Mouse (Mus musculus) ES-CJ7 (cell line): ENCODE measurements around the gene Lrfn3.
A peak's percentile ranks its signal among the peaks of the same experiment; 100 is the strongest.

ENCODE experiments used
- DNase-seq: peaks from one replicate; pipeline ENCODE4 v3.0.0; 2011; ENCODE audit warnings: low read depth, low spot score

Lrfn3 gene

GRCm38 (mm10) chr7:30362652-30363343 lies at the start of gene Lrfn3:
Gene Lrfn3 (minus strand): TSS chr7:30362772.
- peak; percentile 81 for DNase-seq

GRCm38 (mm10) chr7:30411023-30411422 lies 48.5 kb upstream of the Lrfn3 start:
- no peak for DNase-seq

DNA sequence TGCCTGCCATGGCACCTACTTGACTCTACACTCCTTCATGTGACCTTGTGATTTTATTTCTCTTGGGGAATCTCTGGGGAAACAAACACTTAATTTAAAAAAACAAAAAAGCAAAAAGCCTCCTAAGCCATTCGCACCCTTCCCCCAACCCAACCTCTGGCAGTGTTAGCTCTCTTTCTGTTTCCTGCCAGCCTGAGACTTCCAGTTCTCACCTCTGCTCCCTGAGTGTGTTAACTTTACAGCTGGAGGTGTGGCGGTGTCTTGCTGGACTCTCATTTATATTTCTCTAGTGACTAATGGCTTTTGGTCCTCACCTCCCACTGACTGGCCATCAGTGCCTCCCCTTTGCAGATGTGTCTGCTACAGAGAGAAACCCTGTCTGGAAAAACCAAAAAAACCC lies 47.2 kb upstream of the Lrfn3 start:
- no peak for DNase-seq

DNA sequence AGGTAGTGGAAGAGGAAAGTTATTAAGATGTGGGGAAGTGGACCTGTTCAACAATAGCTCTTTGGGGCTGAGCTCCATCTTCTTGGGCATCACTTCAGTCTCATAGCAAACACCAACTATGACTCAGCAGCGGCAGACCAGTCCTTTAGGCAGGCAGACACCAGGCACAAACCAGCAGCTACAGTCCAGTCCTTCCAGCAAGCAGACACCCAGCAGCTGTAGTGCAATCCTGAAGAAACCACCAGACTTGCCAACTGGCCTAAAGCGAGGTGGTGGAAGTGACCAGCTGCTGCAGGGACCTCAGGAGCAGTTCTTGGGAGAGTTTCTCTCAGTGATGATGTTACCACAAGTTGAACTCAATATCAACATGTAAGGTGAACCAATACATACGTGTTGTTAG lies 46.1 kb upstream of the Lrfn3 start:
- no peak for DNase-seq

- no peak for DNase-seq
Observed at GRCm38 (mm10) chr7:30402343-30402742, 39.8 kb upstream of the Lrfn3 start.

DNA sequence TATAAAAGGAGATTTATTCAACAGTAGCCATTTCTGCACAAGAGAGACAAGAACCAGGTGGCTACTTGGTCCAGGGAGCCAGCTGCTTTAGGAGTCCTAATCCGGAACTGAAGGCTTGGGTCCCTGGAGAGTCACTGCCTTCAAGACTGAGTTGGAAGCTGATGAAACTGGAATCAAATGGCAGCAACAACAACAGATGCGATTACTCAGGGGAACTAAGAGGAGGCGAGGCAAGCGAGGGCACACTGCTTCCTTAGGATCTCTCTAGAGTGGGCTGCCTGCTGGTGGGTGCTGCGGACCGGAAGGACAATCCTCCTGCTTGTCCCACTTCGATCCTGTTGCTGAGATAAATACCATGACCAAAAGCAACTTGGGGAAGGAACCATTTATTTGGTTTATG lies 37.1 kb upstream of the Lrfn3 start:
- DNase-seq: no peak

DNA sequence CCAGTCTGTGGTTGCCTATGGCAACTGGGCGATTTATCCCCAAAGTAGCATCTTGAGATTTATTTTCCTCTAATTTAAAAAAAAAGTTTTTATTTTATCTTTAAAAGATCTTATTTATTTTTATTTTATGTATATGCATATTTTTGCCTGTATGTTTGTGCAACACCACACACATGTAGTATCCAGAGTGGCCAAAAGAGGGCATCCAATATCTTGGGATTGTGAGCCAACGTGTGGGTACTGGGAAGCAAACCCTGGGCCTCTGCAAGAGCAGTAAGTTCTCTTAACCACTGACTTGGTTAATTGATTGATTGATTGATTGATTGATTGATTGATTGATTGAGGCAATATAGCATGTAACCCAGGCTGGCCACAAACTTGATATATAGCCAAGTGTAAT lies 32.3 kb upstream of the Lrfn3 start:
- DNase-seq: peak; percentile 50

DNA sequence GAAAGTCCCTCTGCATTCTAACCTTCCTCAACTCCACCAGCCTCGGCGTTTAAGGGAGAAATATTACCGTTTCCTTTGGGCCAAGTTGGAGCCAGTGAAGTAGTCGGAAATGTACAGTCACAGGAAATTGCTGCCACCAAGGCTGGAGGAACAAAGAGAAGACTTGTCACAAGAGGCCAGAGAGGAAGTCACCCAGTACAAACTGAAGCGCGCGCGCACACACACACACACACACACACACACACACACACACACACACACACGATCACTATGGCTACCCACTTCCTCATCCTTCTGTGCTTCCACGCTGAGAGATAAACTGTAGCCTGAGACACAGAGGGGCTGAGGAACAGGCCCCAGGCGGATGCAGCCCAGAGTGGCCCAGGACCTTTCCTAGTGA lies 31.8 kb upstream of the Lrfn3 start:
- no peak for DNase-seq

- no peak for DNase-seq
Observed at GRCm38 (mm10) chr7:30393631-30394030, 31.1 kb upstream of the Lrfn3 start.

DNA sequence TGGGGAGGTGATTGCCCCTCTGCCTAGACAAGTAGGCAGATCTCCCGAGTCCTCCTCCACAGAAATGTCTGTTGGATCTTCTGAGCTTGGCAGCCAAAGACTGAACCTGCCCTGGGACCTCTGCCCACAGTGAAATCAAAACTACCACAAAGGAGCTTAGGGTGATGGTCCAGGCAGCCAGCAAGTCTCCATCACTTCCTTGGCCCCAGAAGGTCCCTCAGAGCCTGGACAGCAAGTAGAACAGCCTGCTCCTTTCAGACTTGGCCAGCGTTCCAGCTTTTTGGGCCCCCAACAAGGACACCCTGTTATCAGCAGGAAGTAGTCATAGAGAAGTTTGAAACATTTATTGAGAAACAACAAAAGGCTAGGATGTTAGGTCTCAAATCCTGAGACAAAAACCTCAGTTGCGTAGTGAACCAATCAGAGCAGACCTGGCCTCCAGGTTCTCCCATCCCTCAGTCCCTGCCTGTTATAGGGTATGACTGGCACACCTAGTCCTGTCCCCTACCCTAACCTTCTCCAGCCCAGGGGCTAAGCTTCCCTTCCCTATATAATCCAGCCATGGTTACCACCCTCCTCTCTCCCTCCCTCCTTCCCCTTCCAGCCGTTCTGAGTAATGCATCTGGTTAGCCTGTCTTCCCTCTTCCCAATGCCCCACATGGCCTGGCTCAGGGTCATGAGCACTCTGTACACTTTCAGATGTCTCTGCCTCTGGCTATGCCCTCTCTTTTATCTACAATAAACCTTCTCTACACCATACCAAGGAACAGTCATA lies 30.4 kb upstream of the Lrfn3 start:
- no peak for DNase-seq

- DNase-seq: peak; percentile 28
Observed at GRCm38 (mm10) chr7:30384106-30384505, 21.5 kb upstream of the Lrfn3 start.

GRCm38 (mm10) chr7:30380061-30380460 lies 17.5 kb upstream of the Lrfn3 start:
- DNase-seq: no peak

DNA sequence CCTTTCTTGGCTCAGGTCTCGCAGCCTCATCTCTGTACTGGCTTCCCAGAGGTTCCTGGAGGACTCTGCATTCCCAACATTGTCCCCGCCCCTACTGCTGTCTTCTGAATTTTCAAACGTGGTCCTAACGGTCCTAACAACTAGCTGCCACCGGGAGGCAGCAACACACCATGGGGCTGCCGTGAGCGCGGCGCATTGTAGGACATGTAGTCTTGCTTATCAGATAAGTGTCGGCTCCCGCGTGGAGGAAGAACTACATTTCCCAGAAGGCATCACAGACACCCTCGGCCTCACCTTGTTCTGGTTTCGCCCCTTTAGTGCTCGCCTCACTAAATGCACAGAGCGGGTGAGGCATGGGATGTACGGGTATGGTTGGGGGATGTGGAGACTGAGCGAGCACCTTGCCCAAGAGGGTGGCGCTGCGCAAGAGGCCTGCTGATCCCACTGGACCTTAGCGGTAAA lies 11.0 kb upstream of the Lrfn3 start:
- DNase-seq: peak; percentile 100

GRCm38 (mm10) chr7:30367466-30367865 lies 4.9 kb upstream of the Lrfn3 start:
- DNase-seq: no peak

DNA sequence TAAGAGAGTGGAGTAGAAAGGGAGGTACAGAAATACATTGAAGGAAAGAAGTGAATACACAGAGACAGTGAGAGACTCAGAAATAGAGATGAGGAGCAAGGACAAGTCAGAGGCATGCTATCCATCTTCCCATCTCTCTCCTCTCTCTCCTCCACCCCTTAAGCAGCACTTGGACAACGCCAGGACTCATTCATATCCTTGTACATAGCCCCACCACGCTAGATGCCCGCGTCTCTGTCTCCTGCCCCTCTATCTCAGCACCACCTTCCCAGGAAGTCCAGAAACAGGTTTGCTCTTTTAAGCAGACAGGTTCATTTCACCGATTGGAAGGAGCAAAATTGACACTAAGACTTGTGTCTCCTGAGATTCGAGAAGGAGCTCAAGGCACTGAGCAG lies 769 bp upstream of the Lrfn3 start:
- DNase-seq: no peak

DNA sequence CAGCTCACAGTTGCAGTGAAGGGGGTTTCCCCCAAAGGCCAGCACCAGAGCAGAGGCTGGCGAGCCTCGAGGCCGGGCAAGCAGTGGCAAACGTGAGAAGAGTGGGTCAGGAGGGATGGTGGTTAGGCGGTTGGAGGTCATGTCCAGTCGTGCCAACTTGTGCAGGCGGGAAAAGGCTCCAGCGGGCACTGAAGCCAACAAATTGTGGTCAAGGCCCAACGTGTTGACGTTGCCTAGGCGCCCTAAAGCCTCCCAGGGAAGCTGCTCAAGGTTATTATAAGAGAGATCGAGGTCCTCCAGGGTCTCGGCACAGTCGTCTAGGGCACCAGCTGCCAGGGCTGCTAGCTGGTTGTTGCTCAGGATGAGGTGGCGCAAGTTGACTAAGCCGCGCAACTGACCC lies 2.5 kb downstream of the Lrfn3 start:
- no peak for DNase-seq

GRCm38 (mm10) chr7:30359276-30359865 lies 3.2 kb downstream of the Lrfn3 start:
- no peak for DNase-seq

GRCm38 (mm10) chr7:30358378-30359186 lies 4.0 kb downstream of the Lrfn3 start:
- no peak for DNase-seq

DNA sequence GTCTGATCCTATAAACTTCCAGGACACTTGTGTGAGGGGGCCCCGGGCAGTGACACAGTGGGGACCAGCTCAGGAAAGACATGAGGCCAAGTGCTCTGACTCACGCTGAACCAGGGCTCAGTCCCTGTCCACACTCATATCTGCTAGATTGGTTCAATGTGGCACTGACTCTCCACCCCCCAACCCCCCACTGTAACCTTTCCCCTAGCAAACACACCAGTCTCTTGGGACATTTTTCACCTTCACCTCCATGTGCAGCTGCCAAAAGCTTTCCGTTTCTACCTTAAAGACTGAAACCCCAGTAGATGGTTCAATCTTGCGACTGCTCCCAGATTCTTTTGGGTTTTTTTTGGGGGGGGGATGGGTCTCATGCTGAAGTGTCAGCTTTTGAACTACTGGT lies 8.5 kb downstream of the Lrfn3 start:
- no peak for DNase-seq

DNA sequence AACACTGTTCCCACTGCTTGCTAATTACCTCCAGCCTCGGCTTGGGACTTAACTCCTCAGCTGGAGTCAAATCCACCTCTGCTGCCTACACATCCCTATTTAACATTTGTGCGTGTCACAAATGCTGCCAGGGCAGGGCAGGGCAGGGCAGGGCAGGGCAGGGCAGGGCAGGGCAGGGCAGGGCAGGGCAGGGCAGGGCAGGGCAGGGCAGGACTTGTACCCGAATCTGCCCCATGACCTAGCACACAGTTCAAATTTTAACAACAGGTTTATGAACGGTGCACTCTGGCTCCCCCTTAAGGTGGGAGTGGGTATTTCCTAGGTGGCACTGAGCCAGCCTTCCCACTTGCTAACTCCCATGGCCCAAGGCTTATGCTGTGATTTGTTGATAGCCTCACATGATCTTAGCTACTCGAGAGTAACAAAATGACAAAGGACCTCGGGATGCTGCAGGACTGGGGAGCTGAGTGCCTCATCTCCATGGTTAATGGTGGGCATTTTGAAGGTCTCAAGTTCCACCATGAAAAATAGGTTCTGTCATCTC lies 9.2 kb downstream of the Lrfn3 start:
- DNase-seq: peak; percentile 86

GRCm38 (mm10) chr7:30347828-30348227 lies 14.7 kb downstream of the Lrfn3 start:
- DNase-seq: peak; percentile 80
